In the genomic region with DNA sequence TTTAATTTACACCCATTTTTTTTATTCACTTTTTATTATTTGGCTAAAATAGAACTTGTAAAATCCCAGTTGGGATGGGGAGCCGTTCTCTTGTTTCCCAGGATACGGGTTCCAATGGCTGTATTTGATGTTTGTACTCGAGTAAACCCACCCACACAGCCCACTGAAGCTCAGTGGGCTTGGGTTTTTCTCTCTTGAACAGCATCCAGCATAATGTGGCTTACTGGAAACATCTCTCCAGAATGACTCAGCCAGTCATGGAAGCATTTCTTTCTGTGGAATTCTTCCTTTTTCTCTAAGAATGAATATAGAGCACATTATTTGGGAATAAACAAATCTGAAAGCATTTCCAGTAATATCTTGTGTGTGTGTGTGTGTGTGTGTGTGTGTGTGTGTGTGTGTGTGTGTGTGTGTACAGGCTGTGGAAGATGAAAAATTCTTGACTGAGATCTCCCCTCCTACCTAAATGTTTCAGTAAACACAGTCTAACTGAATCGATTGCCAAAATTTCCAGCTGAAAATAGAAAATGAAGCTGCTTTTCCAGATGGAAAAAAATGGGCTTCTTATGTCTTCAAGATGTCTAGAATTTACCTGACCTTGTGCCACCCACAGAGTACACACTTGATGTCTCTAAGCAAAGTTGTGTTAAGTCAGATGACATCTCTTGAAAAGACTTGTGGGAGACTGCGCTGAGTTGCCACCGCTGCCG, we compare ENCODE assay signal across 16 mouse cellular contexts.
DNase-seq lines count a peak whose midpoint lies in the region; ATAC-seq lines count a peak whose summit lies in the region.
"Had no signal": no experiment of that assay in that cellular context is flagged by ENCODE, and none has a peak within 500 bp of the region (broad histone marks: within the 10 kb centered on the region; RNA-seq: fewer than 3 reads in every experiment).

No protein-coding gene starts in this region.

- intact Hi-C loops in left cerebral cortex, postnatal 25 days (cut with DNase I): loop anchor here (5.0 kb wide), 1 partner anchor 225 kb away; no protein-coding TSS in a partner anchor

- no peaks in the 10 kb centered on the region for H3K4me1 ChIP-seq in midbrain, embryonic 15.5 days
- H3K4me1 ChIP-seq: hindbrain, embryonic 12.5 days had no signal

- H3K4me3 ChIP-seq in midbrain, embryonic 15.5 days: no peak overlapping the region
- H3K4me3 ChIP-seq: hindbrain, embryonic 12.5 days had no signal

- DNase-seq in frontal cortex, postnatal 36 days (ENCODE audit: low spot score in 2 of 2): peak; percentile 19 to 35
- DNase-seq in frontal cortex, postnatal 14 days (ENCODE audit: low spot score in 2 of 2): no peak
- DNase-seq in left cerebral cortex, postnatal 25 days (ENCODE audit: low spot score in 2 of 2): peak; percentile 18 to 66
- DNase-seq in left cerebral cortex, adult 11 months (ENCODE audit: low spot score): no peak
- peak; percentile 69 for DNase-seq in 3T3-L1 (ENCODE audit: low read depth, low spot score)
- DNase-seq in fibroblast of lung, adult 2 months (ENCODE audit: low read depth): peak; percentile 49
- no peak for DNase-seq in kidney, postnatal 14 days
- DNase-seq: adrenal gland, postnatal 10 days; cerebellum, adult 2 months; kidney, adult 18-20 months; kidney, postnatal 36 days; thymus, adult 2 months had no signal

- WGBS in midbrain, embryonic 15.5 days: 89% methylated on average over 7 of the region's 7 CpGs

- H3K9me3 ChIP-seq in midbrain, embryonic 15.5 days: no peaks in the 10 kb centered on the region
- H3K9me3 ChIP-seq: hindbrain, embryonic 12.5 days had no signal

- H3K9ac ChIP-seq in midbrain, embryonic 15.5 days: no peak overlapping the region
- H3K9ac ChIP-seq: hindbrain, embryonic 12.5 days had no signal

- no peak overlapping the region for H3K4me2 ChIP-seq in midbrain, embryonic 15.5 days
- H3K4me2 ChIP-seq: hindbrain, embryonic 12.5 days; midbrain, embryonic 11.5 days had no signal

- no peak for ATAC-seq in midbrain, embryonic 15.5 days (replicated peaks)
- ATAC-seq: forebrain, embryonic 16.5 days had no signal

- H3K36me3 ChIP-seq in midbrain, embryonic 15.5 days (replicated peaks): no peaks in the 10 kb centered on the region
- H3K36me3 ChIP-seq: hindbrain, embryonic 12.5 days had no signal

- no peak overlapping the region for H3K27ac ChIP-seq in midbrain, embryonic 15.5 days
- H3K27ac ChIP-seq: hindbrain, embryonic 12.5 days had no signal

- H3K27me3 ChIP-seq in midbrain, embryonic 15.5 days (replicated peaks): no peaks in the 10 kb centered on the region
- H3K27me3 ChIP-seq: hindbrain, embryonic 12.5 days had no signal

Comparison
In these comparisons a context has a peak if more than half of its experiments do, and no peak if none do; other contexts are left out.
1. DNase-seq: peak in frontal cortex, postnatal 36 days (2 of 2), left cerebral cortex, postnatal 25 days (2 of 2), 3T3-L1 (single experiment) and fibroblast of lung, adult 2 months (single experiment); none in frontal cortex, postnatal 14 days (0 of 2), left cerebral cortex, adult 11 months (single experiment) and kidney, postnatal 14 days (single experiment).